Mouse (Mus musculus) lung, adult 2 months (tissue): ENCODE measurements around the gene Ddx20. TPM values are rescaled to one million over a fixed set of nuclear protein-coding genes. Genes with fewer than 3 reads are reported as not detected.

Experiments used
- DNase-seq: peaks from one replicate; pipeline ENCODE4 v3.0.0; 2022
- H3K4me1 ChIP-seq: fragments of 200-500 bp; 2 replicates; pipeline ENCODE4 v1.6.1; 2011; ENCODE audit warnings: low read length; ENCODE audit not compliant: control insufficient read depth, insufficient read depth
- H3K4me3 ChIP-seq: fragments of 200-500 bp; replicated peaks from 2 replicates; pipeline ENCODE3; 2011; ENCODE audit warnings: low read depth, mild to moderate bottlenecking, control low read depth, low read length; ENCODE audit errors: extremely low read depth
- CTCF ChIP-seq: fragments of 200-500 bp; IDR thresholded peaks from 2 replicates; pipeline ENCODE4 v1.5.1; 2011; ENCODE audit warnings: mild to moderate bottlenecking, low read length, control low read depth; ENCODE audit not compliant: insufficient read depth
- POLR2A ChIP-seq: fragments of 200-500 bp; IDR thresholded peaks from 2 replicates; pipeline ENCODE4 v1.6.1; 2011; ENCODE audit warnings: low read depth, mild to moderate bottlenecking, control low read depth, low read length, borderline replicate concordance; ENCODE audit errors: extremely low read depth
- WGBS: fragments of 180-500 bp; shearing (Covaris S2); methylation state at CpG from one replicate; pipeline ENCODE4 v1.1.7; 2018; 5-methylcytosine and 5-hydroxymethylcytosine counted together
- polyA plus RNA-seq: library from polyadenylated mRNA; depleted of rRNA; stranded (reverse); fragments of >200 nt; gene quantifications from 2 replicates; pipeline ENCODE4 v1.2.3, GENCODE M21; 2012; rRNA removed

Ddx20 gene
- polyA plus RNA-seq, result 11.6 and 25.8 TPM in 2 replicates

DNA sequence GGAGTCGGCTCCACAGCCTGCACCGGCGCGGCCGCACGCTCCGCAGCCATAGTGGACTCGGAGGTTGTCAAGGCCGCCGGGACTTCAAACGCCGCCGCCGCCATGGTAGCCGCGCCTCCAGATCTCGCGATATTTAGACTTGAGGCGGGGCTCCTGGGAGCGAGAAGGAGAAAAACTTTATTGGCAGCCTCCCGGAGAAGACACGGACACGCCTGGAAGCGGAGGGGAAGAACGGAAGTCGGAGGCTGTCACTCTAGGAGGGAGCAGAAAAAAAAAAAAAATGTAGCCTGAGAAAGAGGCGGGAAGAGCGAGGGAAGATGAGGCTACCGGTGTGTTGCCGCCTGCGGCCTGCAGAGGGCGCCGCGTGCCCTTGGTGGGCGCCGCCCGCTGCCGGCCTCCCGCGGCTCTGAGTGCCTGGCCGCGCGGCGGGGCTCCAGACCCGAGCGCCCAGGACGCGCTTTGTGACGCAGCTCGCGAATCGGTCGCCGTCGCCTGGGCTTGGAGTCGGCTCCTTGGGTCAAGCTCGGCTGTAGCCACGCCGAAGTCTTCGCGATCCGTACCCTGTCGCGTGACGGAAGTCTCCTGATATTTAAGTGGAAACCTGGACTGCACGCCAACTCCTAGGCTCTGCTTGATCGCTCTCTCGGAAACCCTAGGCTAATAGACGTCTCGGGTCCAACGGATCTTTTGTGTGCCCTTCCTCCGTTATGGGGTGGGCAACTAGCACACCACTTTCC lies at the start of gene Ddx20:
Ddx20 (minus strand) TSS at position 251 of the 737 bp plus-strand sequence.
- DNase-seq, result peak; percentile 90
- WGBS, result 1% methylated on average over 71 of the region's 72 CpGs
- Histone ChIP-seq H3K4me1 (peaks cover 3% of the 10 kb centered on the region; the same call in 1 of the 2 replicates), H3K4me3 (peak within 1 kb of the TSS; percentile 87)
- TF ChIP-seq CTCF (peak; percentile 70), POLR2A (peak; percentile 69; the same call in 1 of the 2 replicates)

DNA sequence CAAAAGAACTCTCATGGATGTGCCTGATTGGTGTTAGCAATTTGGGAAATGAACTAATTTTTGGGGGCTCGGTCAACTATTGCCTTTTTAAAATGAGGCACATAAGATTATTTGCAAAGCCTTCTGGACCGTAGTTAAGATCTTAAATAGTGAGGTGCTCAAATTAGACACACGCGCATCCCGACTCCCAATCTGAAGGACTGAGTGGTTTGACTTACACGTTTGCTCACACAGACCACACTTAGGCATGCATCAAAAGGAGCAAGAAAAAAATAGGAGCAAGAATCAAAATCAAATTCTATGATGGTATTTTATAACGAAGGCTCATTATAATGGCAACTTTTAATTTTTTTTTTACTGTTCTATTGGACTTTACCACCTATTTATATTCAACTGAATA lies 49.7 kb upstream of the Ddx20 start:
- no peak for DNase-seq
- peaks cover 7% of the 10 kb centered on the region for H3K4me1 ChIP-seq
- no peak overlapping the region for H3K4me3 ChIP-seq
- WGBS, result 90% methylated on average over 7 of the region's 7 CpGs
- TF ChIP-seq CTCF, result no peak
- no peak for TF ChIP-seq POLR2A

DNA sequence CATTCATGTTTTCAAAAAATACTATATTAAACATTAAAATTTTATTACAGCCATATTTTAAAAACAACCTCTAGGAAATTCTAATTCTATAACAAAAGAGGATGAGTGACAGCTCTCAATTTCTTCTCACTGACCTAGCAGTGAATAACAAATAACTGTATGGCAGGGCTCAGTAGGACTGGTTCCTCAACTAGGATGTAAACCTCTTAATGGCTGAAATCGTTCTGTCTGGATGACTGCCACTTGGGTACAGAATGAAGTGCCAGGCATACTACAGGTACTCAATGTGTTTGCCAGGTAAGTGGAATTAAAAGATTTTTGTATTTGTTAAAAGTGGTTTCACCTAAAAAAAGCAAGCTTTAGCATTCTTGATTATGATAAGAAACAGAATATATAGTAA lies 48.8 kb upstream of the Ddx20 start:
- peaks cover 7% of the 10 kb centered on the region for H3K4me1 ChIP-seq
- no peak for DNase-seq
- 65% methylated on average over 1 of the region's 1 CpGs for WGBS
- no peak for TF ChIP-seq CTCF
- TF ChIP-seq POLR2A, result no peak
- no peak overlapping the region for H3K4me3 ChIP-seq

DNA sequence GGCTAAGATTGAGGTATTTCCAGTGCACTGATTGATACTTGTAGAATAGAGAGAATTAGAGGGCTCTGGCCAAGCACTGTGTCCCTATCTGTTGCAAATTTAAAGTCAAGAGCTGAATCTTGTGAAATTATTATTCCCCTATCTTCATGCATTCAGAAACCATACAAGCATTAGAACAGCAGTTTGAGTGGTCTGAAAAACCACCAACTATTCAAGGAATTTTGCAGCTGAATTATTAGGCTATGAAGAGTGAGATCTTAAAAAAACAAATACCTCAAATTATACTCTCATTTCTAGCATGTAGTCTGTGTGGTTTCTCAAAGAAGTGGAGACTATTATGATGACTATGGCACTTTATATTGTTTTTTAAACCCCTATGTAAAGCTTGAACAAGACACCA lies 47.9 kb upstream of the Ddx20 start:
- Histone ChIP-seq H3K4me3 (no peak overlapping the region), H3K4me1 (peaks cover 7% of the 10 kb centered on the region)
- TF ChIP-seq POLR2A (no peak), CTCF (no peak)
- DNase-seq, result no peak

DNA sequence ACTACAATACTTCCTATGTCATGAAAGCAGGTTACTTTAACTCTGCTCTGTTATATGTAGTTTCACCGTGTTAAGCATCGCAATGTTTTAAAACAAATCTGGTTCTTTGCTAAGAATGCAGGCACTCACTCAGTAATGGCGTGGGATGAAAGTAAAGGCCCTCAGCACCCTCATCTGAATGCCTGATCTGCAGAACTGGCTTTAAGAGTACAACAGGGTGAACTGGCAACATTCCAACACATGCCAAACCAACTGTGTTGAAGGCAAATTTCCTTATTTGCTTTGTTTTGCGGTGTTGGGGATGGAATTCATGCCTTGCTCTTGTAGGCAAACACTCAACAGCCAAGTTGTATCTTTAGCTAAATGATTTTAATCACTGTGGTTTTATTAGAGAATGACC lies 46.2 kb upstream of the Ddx20 start:
- TF ChIP-seq CTCF, result no peak
- TF ChIP-seq POLR2A, result no peak
- WGBS, result 68% methylated on average over 4 of the region's 4 CpGs

DNA sequence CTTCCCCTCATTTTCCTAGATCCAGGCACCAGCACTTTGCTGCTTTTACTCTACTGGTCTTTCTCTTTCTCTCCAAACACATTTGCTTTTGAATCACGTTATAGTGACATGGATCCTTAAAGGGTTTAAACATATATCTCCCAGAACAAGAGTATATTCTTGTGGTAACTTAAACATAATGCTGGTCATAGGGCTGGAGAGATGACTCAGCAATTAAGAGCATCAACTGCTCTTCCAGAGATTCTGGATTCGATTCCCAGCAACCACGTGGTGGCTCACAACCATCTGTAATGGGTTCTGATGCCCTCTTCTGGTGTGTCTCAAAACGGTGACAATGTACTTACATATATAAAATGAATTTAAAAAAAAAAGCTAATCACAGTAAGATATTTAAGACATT lies 45.0 kb upstream of the Ddx20 start:
- 89% methylated on average over 4 of the region's 4 CpGs for WGBS

More for the DNA sequence above, 46.2 kb upstream of the Ddx20 start:
- Histone ChIP-seq H3K4me3 (no peak overlapping the region), H3K4me1 (peaks cover 7% of the 10 kb centered on the region)
- no peak for DNase-seq

DNA sequence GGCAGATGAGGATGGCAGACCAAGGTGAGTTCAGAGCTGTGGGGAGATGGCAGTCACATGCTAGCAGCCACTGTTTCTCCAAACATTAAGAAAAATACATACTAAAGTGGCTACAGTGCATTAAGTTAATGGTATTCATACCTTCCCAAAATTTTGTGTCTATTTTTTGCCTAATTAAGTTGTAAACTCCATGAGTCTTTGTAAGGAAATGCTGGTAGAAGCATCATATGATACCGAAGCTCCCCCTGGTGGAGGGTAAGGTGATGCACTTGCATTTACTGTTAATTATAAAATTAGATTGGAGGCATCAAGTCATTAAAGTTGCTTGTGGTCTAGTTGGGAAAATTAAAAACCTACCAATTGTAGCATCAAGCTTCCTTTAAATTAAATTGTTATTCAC lies 38.7 kb upstream of the Ddx20 start:
- DNase-seq, result no peak
- Histone ChIP-seq H3K4me3 (no peak overlapping the region), H3K4me1 (no peaks in the 10 kb centered on the region)
- TF ChIP-seq POLR2A (no peak), CTCF (0 out of 2 replicates have a peak, but pooled peaks have one; percentile 6)
- WGBS, result 0% methylated on average over 1 of the region's 1 CpGs

More for the DNA sequence above, 45.0 kb upstream of the Ddx20 start:
- Histone ChIP-seq H3K4me3 (no peak overlapping the region), H3K4me1 (peaks cover 7% of the 10 kb centered on the region)
- no peak for DNase-seq
- TF ChIP-seq POLR2A (no peak), CTCF (no peak)

DNA sequence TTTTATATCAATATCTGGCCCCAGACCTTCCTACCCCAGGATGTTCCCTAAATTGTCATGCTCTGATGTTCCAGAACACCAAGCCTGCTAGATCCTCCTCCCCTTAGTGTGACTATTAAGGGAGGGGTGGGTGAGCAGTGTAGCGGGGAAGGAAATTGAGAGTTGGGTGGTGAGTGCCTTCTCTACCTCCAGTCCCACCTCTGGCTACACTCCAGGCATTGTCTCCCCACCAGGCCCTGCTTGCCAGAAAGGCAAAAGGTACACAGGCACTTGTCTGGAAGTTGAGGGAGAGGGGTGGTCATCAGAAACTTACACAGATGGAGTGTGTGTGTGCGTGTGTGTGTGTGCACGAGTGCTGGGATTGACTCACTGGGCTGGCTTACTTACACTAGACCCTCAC lies 35.1 kb upstream of the Ddx20 start:
- TF ChIP-seq CTCF (no peak), POLR2A (no peak)
- 69% methylated on average over 3 of the region's 3 CpGs for WGBS
- no peak for DNase-seq
- no peak overlapping the region for H3K4me3 ChIP-seq
- H3K4me1 ChIP-seq, result no peaks in the 10 kb centered on the region

DNA sequence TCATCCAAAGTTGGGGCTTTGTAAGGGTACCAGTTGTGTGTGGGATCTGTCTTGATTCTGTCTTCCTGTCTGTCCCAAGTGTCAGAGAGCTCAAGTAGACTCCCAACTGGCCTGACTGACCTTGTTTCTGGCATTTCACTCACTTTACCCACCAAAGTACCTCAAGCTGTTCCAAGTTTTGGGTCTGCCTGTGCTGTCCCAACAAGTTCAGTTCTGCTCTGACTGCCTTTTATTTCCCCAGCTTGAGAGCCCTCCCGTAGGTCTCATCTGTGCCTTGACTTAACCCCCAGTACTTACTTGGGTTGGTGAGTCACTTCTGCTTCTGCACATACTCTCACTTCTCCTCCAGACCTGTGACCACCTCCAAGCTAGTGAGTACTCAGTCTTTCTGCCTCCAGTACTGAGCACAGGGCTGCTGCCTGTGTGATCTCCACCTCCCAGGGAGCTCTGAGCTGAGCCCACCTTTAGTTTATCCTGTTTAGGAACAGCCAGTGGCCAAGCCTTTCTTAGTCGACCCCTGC lies 34.4 kb upstream of the Ddx20 start:
- no peak for DNase-seq
- TF ChIP-seq POLR2A (no peak), CTCF (no peak)
- Histone ChIP-seq H3K4me3 (no peak overlapping the region), H3K4me1 (no peaks in the 10 kb centered on the region)
- 57% methylated on average over 2 of the region's 2 CpGs for WGBS

DNA sequence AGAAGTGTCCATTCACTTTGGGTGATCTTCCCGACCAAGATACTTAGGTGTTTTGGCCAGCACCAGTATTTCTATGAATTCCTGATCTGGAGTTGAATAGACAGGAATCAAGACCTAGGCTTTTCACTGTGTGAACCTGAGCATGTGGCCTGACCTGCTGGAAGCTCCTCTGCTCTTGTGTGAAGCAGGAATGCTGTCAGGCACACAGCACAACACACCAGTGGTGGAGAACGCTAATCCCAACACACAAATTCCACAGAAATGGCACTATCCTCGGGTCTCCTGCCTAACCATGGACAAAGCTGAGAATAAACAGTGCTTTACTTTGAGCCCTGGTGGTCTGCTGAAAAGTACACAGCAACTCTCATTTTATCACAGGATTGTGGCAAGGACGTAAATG lies 33.1 kb upstream of the Ddx20 start:
- WGBS, result 69% methylated on average over 4 of the region's 4 CpGs
- TF ChIP-seq POLR2A, result no peak
- TF ChIP-seq CTCF, result no peak
- no peak for DNase-seq
- H3K4me1 ChIP-seq, result no peaks in the 10 kb centered on the region
- no peak overlapping the region for H3K4me3 ChIP-seq
